20 mouse cellular contexts compared by ENCODE assay signal in genomic region chr4:120511203-120511602, GRCm38 (mm10). TPM values are rescaled to one million over a fixed set of nuclear protein-coding genes. Genes with fewer than 3 reads are reported as not detected.
"Had no signal": no experiment of that assay in that cellular context is flagged by ENCODE, and none has a peak within 500 bp of the region (broad histone marks: within the 10 kb centered on the region; RNA-seq: fewer than 3 reads in every experiment).

No protein-coding gene starts in this region.

- H3K4me1 ChIP-seq: neural tube, embryonic 15.5 days; stomach, embryonic 15.5 days had no signal

- H3K4me3 ChIP-seq: neural tube, embryonic 15.5 days; stomach, embryonic 15.5 days had no signal

- H3K27ac ChIP-seq: neural tube, embryonic 15.5 days; stomach, embryonic 15.5 days; stomach, postnatal 0 days had no signal

- H3K9me3 ChIP-seq: neural tube, embryonic 15.5 days; stomach, embryonic 15.5 days had no signal

- DNase-seq: retina, postnatal 1 day; right cerebral cortex, adult 18-20 months; right cerebral cortex, postnatal 14 days; right cerebral cortex, postnatal 25 days; right cerebral cortex, postnatal 4 days; spleen, adult 18-20 months; thymus, adult 18-20 months; thymus, adult 2 months; thymus, postnatal 14 days; thymus, postnatal 25 days; thymus, postnatal 36 days; thymus, postnatal 4 days had no signal

- H3K27me3 ChIP-seq: neural tube, embryonic 15.5 days; stomach, embryonic 15.5 days had no signal

- H3K9ac ChIP-seq: neural tube, embryonic 15.5 days; stomach, embryonic 15.5 days had no signal

- H3K4me2 ChIP-seq: neural tube, embryonic 15.5 days; stomach, embryonic 15.5 days had no signal

RNA-seq across cellular contexts. Expression of gene Slfnl1, which starts 20.8 kb away (rescaled TPM):
- polyA plus RNA-seq: neural tube, embryonic 15.5 days; small intestine, adult 2 months; spleen, adult 2 months; stomach, embryonic 14.5 days; stomach, embryonic 15.5 days; stomach, embryonic 16.5 days; stomach, postnatal 0 days; thymus, postnatal 0 days had no signal
